Mouse (Mus musculus) testis, adult 2 months (tissue): Measurements from ENCODE around the gene Tns3. TPM values are rescaled to one million over a fixed set of nuclear protein-coding genes. Genes with fewer than 3 reads are reported as not detected.

Source experiments
- H3K27ac ChIP-seq: fragments of 200-500 bp; 2 replicates; pipeline ENCODE4 v1.5.1; 2012; ENCODE audit warnings: low read depth, low read length; ENCODE audit not compliant: control insufficient read depth, insufficient read depth
- H3K27me3 ChIP-seq: fragments of 200-500 bp; 2 replicates; pipeline ENCODE4 v1.6.1; 2012; ENCODE audit warnings: mild to moderate bottlenecking, low read length, moderate library complexity; ENCODE audit not compliant: control insufficient read depth, insufficient read depth
- H3K36me3 ChIP-seq: fragments of 200-500 bp; 2 replicates; pipeline ENCODE4 v1.6.1; 2012; ENCODE audit warnings: mild to moderate bottlenecking, low read length; ENCODE audit not compliant: control insufficient read depth, insufficient read depth
- H3K4me1 ChIP-seq: fragments of 200-500 bp; 2 replicates; pipeline ENCODE4 v1.6.1; 2012; ENCODE audit warnings: low read length; ENCODE audit not compliant: control insufficient read depth, insufficient read depth
- H3K4me3 ChIP-seq: fragments of 200-500 bp; 2 replicates; pipeline ENCODE4 v1.5.1; 2012; ENCODE audit warnings: low read depth, mild to moderate bottlenecking, low read length, moderate library complexity, mixed read lengths; ENCODE audit not compliant: control insufficient read depth
- CTCF ChIP-seq: fragments of 200-500 bp; IDR thresholded peaks from 2 replicates; pipeline ENCODE4 v1.5.1; 2012; ENCODE audit warnings: low read depth, mild to moderate bottlenecking, inconsistent platforms, low read length, moderate library complexity; ENCODE audit not compliant: control insufficient read depth, insufficient read depth, insufficient replicate concordance
- POLR2A ChIP-seq: fragments of 200-500 bp; IDR thresholded peaks from 2 replicates; pipeline ENCODE4 v1.6.1; 2012; ENCODE audit warnings: low read depth, mild to moderate bottlenecking, inconsistent platforms, low read length, moderate library complexity; ENCODE audit not compliant: control insufficient read depth
- polyA plus RNA-seq: library from polyadenylated mRNA; depleted of rRNA; stranded (reverse); fragments of >200 nt; gene quantifications from 2 replicates; pipeline ENCODE4 v1.2.3, GENCODE M21; 2012

The Tns3 gene
- polyA plus RNA-seq, 1 experiment: 6.6 TPM

DNA sequence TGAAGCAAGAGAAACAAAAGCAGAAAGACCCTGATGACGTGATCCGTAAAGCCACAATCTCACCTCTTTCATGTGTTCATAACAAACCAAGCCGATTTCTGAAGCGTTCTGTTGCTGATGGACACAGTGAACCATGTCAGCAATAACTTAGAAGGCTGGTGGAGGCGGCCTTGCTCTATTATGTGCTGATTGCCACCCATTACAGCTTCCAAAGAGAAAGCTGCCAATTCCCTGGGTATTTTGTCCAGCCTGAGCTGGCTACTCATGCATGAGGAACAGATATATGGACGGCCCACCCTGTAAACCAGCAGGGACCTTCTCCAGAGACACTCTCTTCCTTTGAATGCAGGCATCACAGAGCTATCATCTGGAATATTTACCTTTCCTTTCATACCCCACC is 211.1 kb downstream of the Tns3 start:
- no peak overlapping the region for H3K27ac ChIP-seq
- H3K36me3 ChIP-seq: no peaks in the 10 kb centered on the region

DNA sequence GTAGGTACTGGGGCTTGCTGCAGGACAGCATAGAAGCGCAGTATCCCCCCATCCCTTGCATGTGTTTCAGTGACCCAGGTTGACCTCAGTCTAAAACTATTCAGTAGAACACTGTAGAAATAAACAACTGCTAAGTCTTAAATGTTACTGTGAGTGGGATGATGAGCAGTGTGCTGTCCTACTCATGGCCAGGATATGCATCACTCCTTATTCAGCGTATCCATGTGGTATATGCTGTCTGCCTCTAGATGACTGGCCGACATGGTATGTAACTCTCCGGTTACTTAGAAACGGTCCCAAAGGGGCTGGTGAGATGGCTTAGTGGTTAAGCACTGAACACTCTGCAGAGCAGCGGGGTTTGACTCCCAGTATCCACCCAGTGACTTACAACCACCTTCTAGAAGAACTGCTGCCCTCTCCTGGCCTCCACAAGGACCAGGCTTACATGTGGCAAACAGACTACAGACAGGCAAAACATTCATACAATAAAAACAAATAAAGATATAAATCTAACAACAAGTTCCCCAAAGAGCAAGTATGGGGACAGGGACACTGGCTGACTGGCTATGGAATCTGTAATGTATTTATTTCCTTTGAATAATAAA is 212.6 kb downstream of the Tns3 start:
- Histone ChIP-seq H3K36me3 (no peaks in the 10 kb centered on the region), H3K27ac (no peak overlapping the region), H3K4me1 (no peaks in the 10 kb centered on the region), H3K4me3 (no peak overlapping the region), H3K27me3 (no peaks in the 10 kb centered on the region)
- TF ChIP-seq POLR2A (no peak), CTCF (no peak)

More for the DNA sequence above, 211.1 kb downstream of the Tns3 start:
- no peak overlapping the region for H3K4me3 ChIP-seq
- TF ChIP-seq CTCF (no peak), POLR2A (no peak)
- H3K4me1 ChIP-seq: no peaks in the 10 kb centered on the region
- H3K27me3 ChIP-seq: no peaks in the 10 kb centered on the region

DNA sequence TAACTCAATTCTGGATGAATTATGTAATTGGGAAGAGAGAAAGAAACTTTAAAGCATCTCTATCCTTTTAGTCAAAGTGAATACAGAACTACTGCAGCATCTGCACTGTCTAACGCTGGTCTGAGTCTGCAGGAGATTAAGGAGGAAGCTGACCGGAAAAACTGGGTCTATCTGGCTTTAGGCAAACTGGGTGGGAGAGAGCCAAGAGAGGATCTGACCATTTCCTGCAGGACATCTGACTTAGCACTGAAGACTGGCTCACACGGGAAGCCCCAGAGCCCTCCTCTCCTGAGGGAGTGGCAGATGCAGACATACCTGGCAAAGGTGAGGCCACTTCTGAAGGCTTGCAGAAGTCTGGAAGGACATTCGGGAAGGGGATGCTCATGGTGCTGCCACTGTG is 213.8 kb downstream of the Tns3 start:
- no peaks in the 10 kb centered on the region for H3K27me3 ChIP-seq
- H3K4me1 ChIP-seq: peaks cover 3% of the 10 kb centered on the region
- TF ChIP-seq POLR2A (no peak), CTCF (no peak)
- no peaks in the 10 kb centered on the region for H3K36me3 ChIP-seq
- no peak overlapping the region for H3K4me3 ChIP-seq
- H3K27ac ChIP-seq: no peak overlapping the region

DNA sequence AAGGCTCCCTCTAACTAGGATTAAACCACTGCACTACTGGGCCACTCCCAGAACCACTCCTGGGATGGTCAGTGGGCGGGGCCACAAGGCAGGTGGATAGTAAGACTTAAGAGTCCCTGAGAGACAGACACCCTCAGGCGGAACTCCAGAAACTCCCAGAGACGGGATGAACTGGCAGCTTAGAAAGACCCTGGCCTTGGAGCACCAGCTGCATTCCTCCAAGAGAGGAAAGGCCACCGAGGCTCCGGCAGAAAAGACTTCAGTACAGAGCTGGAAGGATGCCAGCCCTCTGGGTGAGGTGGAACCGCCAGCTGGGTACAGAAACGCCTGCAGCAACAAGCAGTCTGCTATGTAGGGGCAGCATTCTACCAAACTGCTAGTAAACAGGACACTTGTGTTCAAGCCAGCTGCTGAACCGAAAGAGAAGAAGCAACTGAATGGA is 218.4 kb downstream of the Tns3 start:
- no peak overlapping the region for H3K4me3 ChIP-seq
- H3K4me1 ChIP-seq: peaks cover 3% of the 10 kb centered on the region
- H3K27me3 ChIP-seq: no peaks in the 10 kb centered on the region
- H3K27ac ChIP-seq: peak overlapping the region; percentile 32; the same call in 1 of the 2 replicates
- no peaks in the 10 kb centered on the region for H3K36me3 ChIP-seq
- TF ChIP-seq POLR2A (no peak), CTCF (no peak)

DNA sequence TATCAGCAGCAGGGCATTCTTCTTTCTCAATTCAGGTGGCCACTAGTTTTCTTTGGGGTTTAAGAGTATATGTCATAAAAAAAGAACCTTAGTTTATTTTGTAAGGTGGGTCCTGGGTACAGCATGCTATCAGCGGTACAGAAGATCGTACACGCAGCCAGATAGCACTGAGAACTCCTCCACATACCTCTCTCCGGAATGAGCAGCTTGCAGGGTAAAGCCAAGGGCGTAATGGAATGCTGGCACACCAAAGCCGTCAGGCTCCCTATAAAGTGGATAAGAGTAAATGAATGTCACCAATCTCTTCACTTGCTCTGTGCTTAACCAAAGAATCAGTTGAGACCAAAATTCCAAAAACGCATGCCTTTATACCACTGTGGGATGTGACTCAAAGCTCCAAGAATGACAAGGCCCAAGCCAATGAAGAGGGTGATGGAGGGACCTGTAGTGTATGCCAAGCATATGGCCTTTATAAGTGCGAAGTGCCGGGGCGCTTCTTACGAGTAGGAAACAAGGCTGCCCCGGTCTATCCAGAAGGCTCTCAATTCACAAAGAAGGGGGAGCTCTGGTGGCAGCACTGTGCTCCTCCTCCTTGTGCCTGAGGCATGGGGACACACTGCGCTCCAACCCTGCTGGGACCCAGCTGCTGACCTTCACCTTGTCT is 219.4 kb downstream of the Tns3 start:
- H3K27me3 ChIP-seq: no peaks in the 10 kb centered on the region
- H3K4me1 ChIP-seq: peaks cover 3% of the 10 kb centered on the region
- H3K36me3 ChIP-seq: no peaks in the 10 kb centered on the region
- H3K4me3 ChIP-seq: no peak overlapping the region
- TF ChIP-seq CTCF (no peak), POLR2A (no peak)
- no peak overlapping the region for H3K27ac ChIP-seq

DNA sequence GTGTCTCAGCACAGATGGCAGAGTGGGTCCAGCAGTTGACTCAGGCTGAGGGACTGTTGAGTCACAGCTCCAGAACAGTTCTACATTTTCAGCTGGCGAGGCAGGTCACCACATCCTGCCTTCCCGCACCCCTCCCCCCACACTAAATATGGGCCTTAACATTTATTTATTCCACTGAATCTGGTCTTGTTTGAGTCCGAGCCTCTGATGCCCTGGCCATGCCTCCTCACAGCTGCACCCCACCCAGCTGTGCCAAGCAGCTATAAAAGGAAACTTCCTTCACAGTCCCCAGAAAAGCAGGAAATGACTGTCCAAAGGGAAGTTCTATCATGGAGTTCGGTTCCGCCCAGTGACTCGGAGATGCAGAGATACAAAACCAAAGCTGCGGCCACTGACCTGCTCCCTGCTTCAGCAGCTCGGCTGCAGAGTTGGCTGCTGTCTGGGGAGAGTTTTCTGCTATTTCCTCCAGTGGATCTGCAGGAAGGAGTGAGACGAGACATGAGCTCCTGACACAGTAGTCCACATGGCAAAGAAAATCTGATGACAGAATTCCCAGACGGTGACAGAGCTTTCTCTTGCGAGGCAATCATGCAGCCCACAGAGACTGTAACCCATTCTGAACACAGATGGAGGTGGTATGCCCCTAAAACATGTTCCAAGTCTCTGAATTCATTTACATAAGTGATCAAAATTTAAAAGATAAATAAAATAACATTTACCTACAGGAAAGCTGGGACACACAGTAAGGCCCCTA is 220.6 kb downstream of the Tns3 start:
- H3K27ac ChIP-seq: no peak overlapping the region
- TF ChIP-seq CTCF (no peak), POLR2A (no peak)
- H3K4me3 ChIP-seq: no peak overlapping the region
- H3K27me3 ChIP-seq: no peaks in the 10 kb centered on the region
- H3K36me3 ChIP-seq: no peaks in the 10 kb centered on the region
- peaks cover 3% of the 10 kb centered on the region for H3K4me1 ChIP-seq

DNA sequence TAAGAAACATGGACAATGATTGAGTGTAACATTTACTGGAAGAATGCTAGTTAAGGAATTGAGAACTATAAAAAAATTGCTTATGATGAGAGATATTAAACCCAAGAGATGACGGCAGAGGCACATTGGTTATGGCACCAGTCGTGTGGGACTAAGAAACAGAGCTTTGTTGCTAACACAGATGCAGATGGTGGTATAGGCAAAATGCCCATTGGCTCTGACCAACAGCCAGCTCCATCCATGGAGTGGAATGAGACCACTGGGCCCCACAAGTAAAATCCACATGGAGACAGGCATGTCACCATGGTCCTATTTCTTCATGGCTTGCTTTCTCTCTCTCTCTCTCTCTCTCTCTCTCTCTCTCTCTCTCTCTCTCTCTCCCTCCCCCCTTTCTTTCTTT is 223.6 kb downstream of the Tns3 start:
- Histone ChIP-seq H3K36me3 (no peaks in the 10 kb centered on the region), H3K4me1 (no peaks in the 10 kb centered on the region; the same call in 1 of the 2 replicates), H3K27me3 (no peaks in the 10 kb centered on the region), H3K4me3 (no peak overlapping the region), H3K27ac (no peak overlapping the region)
- TF ChIP-seq CTCF: no peak
